Mouse (Mus musculus): ENCODE results near the gene Man1c1.

Gene Man1c1

GRCm38 (mm10) chr4:134724974-134725373, 20.9 kb upstream of the Man1c1 start:
- in situ Hi-C loops (cut with MboI, MseI): no loop called here

DNA sequence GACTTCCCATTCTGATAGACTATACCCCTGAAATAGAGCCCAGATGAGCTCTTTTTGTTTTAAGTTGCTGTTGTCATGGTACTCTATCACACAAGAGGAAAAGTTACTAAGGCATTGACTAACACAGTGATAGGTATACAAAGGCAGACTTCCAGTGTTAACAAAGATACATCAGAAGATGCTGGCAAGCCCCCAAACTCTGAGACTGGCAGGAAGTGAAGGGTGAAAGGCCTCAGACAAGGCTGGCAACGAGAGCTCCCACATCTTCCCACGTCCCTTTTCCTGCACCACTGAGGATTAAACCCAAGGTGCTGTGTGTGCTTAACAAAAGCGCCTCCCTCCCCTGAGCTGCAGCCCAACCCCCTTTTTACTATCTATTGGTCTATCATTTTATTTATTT, 19.2 kb upstream of the Man1c1 start:
- in situ Hi-C loops (cut with MboI, MseI): no loop called here

DNA sequence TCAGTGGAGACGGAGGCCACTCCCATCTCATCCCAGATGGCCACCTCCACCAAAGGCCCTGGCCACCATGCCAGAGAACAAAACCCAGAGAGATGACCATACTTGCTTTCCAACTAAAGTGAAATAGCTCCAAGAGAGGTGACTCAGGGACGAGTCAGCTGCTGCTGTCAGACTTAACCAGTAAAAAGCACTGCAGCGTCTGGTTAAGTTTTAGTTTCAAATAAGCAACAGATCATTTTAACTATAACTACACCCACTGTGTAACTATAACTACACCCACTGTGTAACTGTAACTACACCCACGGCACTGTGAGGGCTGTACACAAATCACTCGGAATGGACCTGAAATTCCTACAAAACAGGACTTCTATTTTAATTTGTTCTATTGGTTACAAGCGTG, 17.0 kb upstream of the Man1c1 start:
- in situ Hi-C loops (cut with MboI, MseI): no loop called here

- in situ Hi-C loops (cut with MboI, MseI): no loop called here
Measured at GRCm38 (mm10) chr4:134720371-134720770, 16.3 kb upstream of the Man1c1 start.

- in situ Hi-C loops (cut with MboI, MseI): no loop called here
Measured at GRCm38 (mm10) chr4:134719489-134719888, 15.4 kb upstream of the Man1c1 start.

GRCm38 (mm10) chr4:134713937-134714336, 9.8 kb upstream of the Man1c1 start:
- in situ Hi-C loops (cut with MboI, MseI): loop anchor here (5.0 kb wide), 1 partner anchor 172 kb away; no protein-coding TSS in a partner anchor

DNA sequence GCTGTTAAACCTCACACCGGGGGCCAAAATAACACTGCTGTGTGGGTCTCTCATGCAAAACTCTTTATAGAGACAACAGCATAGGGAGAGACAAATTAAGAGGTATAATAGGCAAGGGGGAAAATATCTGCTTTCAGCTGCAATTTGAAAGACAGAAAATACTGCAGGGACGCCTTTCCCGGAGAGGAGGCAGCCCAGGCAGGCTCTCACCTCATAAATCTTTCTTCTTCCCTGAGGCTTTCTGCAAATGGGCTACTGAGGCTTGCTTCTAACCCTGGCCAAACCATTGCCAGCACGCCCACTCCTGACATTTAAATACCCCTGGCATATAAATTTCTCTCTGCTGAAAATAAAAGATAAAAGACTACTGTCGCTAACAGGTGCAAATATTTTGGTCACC, 1.2 kb upstream of the Man1c1 start:
- in situ Hi-C loops (cut with MboI, MseI): no loop called here

DNA sequence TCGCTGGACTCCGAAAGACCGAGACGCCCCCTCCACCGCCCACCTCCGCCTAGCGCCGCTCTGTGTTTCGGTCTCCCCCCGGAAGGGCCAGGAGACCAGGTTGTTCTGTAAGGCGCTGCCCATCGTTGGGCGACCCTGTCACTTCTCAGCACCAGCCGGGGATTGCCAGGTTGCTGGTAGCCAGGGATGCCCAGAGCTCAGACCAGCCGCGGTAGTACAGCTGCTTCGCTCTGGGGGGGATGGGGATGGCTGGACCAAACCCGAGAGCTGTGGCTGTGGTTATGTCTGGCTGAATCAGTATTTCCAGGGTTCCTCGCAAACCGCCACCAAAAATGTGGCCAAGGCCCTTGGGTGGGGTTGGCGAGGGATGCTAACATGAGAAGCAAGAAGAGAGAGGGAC, 500 bp upstream of the Man1c1 start:
- in situ Hi-C loops (cut with MboI, MseI): no loop called here

- in situ Hi-C loops (cut with MboI, MseI): no loop called here
Measured at GRCm38 (mm10) chr4:134702981-134703834, 882 bp downstream of the Man1c1 start.

- in situ Hi-C loops (cut with MboI, MseI): no loop called here
Measured at GRCm38 (mm10) chr4:134701934-134702333, 2.2 kb downstream of the Man1c1 start.

- in situ Hi-C loops (cut with MboI, MseI): no loop called here
Measured at GRCm38 (mm10) chr4:134700911-134701310, 3.2 kb downstream of the Man1c1 start.

DNA sequence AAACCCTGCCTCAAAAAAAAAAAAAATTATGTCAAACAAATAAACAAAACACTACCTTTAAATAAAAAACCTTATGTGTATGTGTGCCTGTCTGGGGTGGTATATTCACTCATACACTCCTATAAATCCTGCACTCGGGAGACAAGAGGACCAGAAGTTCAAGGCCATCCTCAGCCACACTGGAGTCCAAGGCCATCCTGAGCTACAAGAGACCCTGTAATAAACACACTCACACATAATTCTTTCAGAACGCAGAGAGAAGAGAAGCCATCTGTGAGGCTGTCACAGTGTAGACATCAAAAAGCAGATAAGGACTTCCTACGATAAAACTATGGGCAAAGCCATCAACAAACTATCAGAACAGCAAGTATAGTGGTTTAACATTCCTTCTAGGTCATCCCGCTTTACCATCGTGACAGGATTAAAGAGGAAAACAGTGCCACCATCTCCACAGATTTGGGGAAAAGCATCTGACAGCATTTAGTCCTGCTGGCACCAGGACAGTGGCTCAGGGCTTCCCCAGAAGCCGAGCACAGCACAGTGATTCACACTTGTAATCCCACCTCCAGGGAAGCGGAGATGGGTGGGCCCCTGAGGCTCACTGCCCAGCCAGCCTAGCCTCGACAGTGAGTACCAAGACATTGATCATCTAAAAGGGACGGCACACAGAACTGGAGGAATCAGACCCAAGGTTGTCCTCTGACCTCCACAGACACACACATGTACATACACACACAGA, 10.7 kb downstream of the Man1c1 start:
- in situ Hi-C loops (cut with MboI, MseI): no loop called here

- in situ Hi-C loops (cut with MboI, MseI): no loop called here
Measured at GRCm38 (mm10) chr4:134692388-134692787, 11.7 kb downstream of the Man1c1 start.

DNA sequence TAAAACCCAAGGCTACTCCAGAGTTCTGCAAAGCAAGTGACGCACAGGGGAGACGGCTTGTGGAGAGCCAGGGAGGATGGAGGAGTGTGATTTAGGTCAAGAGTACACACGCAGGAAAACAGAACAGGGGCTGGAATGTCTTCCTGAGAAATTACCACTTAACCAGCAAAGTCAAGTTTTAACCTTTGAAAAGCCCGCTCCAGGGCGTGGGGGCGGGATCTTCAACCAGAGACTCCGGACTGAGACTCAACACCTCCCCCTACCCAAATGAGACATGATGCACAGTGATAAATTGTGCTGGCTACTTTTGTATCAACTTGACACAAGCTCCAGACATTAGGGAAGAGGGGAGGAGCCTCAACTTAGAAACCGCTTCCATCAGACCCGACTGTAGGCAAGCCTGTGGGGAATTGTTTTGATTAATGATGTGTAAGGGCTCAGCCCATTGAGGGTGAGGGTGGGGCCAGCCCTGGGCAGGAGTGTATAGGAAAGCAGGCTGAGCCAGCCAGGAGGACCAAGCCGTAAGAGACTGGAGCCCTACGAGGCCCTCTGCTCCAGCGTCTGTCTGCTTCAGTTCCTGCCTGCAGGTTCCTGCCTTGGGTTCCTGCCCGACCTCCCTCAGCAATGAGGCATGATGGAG, 17.9 kb downstream of the Man1c1 start:
- in situ Hi-C loops (cut with MboI, MseI): no loop called here

- in situ Hi-C loops (cut with MboI, MseI): no loop called here
Measured at GRCm38 (mm10) chr4:134684637-134685338, 19.3 kb downstream of the Man1c1 start.

GRCm38 (mm10) chr4:134683892-134684291, 20.2 kb downstream of the Man1c1 start:
- in situ Hi-C loops (cut with MboI, MseI): no loop called here

- in situ Hi-C loops (cut with MboI, MseI): no loop called here
Measured at GRCm38 (mm10) chr4:134683008-134683407, 21.1 kb downstream of the Man1c1 start.

DNA sequence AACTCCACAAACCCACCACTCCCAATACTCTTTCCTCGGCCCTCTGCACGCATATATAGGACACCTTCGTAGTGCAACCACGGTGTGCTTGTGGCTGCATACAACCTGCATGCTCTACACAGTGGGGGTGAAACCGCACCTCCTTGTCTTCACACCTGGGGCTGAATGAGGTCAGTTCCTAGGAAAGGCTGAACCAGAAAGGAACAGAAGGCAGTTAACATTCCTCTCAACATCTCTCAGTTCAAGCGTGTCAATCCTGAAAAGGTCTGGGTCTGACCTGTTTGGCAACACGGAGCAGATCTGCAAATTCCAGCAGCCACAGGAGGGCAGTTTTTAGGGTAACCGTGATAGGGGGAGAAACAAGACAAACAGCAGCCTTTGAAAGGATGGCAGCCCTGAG, 21.7 kb downstream of the Man1c1 start:
- in situ Hi-C loops (cut with MboI, MseI): no loop called here

DNA sequence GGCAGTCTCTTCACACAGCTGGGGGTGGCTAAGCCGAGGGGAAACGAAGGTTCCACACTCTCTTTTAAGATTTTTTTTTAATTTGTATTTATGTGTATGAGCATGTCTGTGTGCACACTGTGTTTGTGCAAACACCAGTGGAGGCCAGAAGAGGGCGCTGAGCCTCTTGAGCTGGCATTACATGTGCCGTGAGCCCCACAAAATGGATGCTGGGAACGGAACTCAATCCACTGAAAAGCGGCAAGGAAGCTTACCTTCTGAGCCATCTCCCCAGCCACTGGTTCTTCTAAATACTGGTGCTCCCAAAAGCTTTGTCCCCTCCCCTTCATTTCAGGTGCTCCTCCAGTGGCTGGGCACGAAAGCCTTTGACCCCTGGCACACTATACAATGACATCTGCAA, 22.3 kb downstream of the Man1c1 start:
- in situ Hi-C loops (cut with MboI, MseI): no loop called here

DNA sequence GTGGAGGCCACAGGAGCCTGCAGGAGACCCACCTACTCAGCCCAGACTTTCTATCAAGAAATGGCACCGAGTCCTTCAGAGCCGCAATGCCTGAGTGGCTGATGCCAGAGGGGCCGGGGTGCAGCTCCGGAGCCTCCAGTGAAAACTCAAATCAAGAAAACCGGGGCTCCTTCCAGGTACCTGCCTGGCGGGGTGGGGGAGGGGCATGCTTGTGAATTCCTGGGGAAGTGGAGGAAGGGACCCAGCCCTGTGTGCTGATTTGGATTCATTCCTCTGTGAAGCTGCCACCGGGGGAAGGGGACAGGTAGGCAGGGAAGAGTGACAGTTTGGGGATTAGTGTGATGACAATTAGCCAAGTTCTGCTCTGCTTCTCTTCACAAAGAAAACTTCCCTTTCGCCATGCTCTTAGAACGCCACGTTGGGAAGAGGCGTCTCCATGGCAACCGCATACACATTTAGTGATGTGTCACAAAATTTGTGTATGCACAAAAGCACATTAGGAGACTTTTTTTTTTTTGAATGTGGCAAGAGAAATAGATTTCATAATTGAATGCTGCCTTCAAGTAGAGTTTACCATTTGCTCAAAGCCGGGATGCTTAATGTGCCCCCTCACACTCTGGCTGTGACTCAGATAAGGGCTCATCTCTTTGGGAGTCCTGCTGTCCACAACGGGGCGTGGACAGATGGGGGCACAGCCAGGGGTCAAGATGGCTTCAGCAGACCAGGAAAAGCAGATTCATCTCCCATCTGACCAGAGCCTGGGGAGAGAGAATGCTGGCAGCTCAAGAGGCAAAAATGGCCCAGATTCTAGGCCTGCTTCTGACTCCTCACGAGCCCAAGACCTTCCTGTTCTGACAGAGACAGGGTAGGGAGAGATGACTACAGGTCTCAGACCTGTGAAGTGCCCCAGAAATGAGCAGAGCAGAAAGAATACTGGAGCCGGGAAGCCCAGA, 26.3 kb downstream of the Man1c1 start:
- in situ Hi-C loops (cut with MboI, MseI): loop anchor here (10.0 kb wide), 1 partner anchor 463 kb away; no protein-coding TSS in a partner anchor

Data from T-helper 2 cell (primary cell).